In genomic region chr10:83251377-83251776, GRCm38 (mm10) we compare ENCODE assay signal across 10 mouse cellular contexts.
DNase-seq lines count a peak whose midpoint lies in the region; ATAC-seq and TF ChIP-seq lines count a peak whose summit lies in the region.
"Had no signal": no experiment of that assay in that cellular context is flagged by ENCODE, and none has a peak within 500 bp of the region (broad histone marks: within the 10 kb centered on the region; RNA-seq: fewer than 3 reads in every experiment).

No protein-coding gene starts in this region.

- ATAC-seq in hindbrain, embryonic 11.5 days (ENCODE audit: low FRiP score): no peak
- no peak for ATAC-seq in hindbrain, embryonic 12.5 days (ENCODE audit: low FRiP score)
- no peak for ATAC-seq in embryonic facial prominence, embryonic 11.5 days (replicated peaks; ENCODE audit: insufficient number of reproducible peaks, low FRiP score, low TSS enrichment, low read depth)
- no peak for ATAC-seq in hindbrain, embryonic 13.5 days (ENCODE audit: low FRiP score)
- ATAC-seq in heart, embryonic 11.5 days (replicated peaks; ENCODE audit: insufficient number of reproducible peaks, low FRiP score, low TSS enrichment): no peak

- H3K9me3 ChIP-seq in hindbrain, embryonic 11.5 days (ENCODE audit: control insufficient read depth, low read length): no peaks in the 10 kb centered on the region
- H3K9me3 ChIP-seq in hindbrain, embryonic 12.5 days (replicated peaks): no peaks in the 10 kb centered on the region
- no peaks in the 10 kb centered on the region for H3K9me3 ChIP-seq in embryonic facial prominence, embryonic 11.5 days (replicated peaks; ENCODE audit: control insufficient read depth, low read length)
- no peaks in the 10 kb centered on the region for H3K9me3 ChIP-seq in hindbrain, embryonic 13.5 days
- no peaks in the 10 kb centered on the region for H3K9me3 ChIP-seq in heart, embryonic 11.5 days (replicated peaks; ENCODE audit: control insufficient read depth, low read length)
- H3K9me3 ChIP-seq: limb, embryonic 13.5 days had no signal

- no peak overlapping the region for H3K4me2 ChIP-seq in hindbrain, embryonic 11.5 days (replicated peaks; ENCODE audit: low read depth, low read length)
- no peak overlapping the region for H3K4me2 ChIP-seq in hindbrain, embryonic 12.5 days (replicated peaks)
- H3K4me2 ChIP-seq in embryonic facial prominence, embryonic 11.5 days (ENCODE audit: low read depth, low read length): no peak overlapping the region
- H3K4me2 ChIP-seq in hindbrain, embryonic 13.5 days: no peak overlapping the region
- no peak overlapping the region for H3K4me2 ChIP-seq in heart, embryonic 11.5 days
- H3K4me2 ChIP-seq: limb, embryonic 13.5 days had no signal

- H3K36me3 ChIP-seq in hindbrain, embryonic 11.5 days (ENCODE audit: control insufficient read depth, insufficient read depth, low read length): no peaks in the 10 kb centered on the region
- H3K36me3 ChIP-seq in hindbrain, embryonic 12.5 days: no peaks in the 10 kb centered on the region
- H3K36me3 ChIP-seq in testis, adult 2 months (ENCODE audit: control insufficient read depth, insufficient read depth, low read length): no peaks in the 10 kb centered on the region
- no peaks in the 10 kb centered on the region for H3K36me3 ChIP-seq in embryonic facial prominence, embryonic 11.5 days (replicated peaks; ENCODE audit: control insufficient read depth, insufficient read depth, low read depth, low read length)
- peaks cover 5% of the 10 kb centered on the region for H3K36me3 ChIP-seq in hindbrain, embryonic 13.5 days
- no peaks in the 10 kb centered on the region for H3K36me3 ChIP-seq in heart, embryonic 11.5 days (ENCODE audit: control insufficient read depth, insufficient read depth, low read length)
- H3K36me3 ChIP-seq: limb, embryonic 13.5 days had no signal

- WGBS in hindbrain, embryonic 11.5 days: 63% methylated on average over 8 of the region's 8 CpGs
- WGBS in hindbrain, embryonic 12.5 days: 67% methylated on average over 8 of the region's 8 CpGs
- WGBS in embryonic facial prominence, embryonic 11.5 days: 63% methylated on average over 8 of the region's 8 CpGs
- 64% methylated on average over 8 of the region's 8 CpGs for WGBS in hindbrain, embryonic 13.5 days
- WGBS in heart, embryonic 11.5 days (ENCODE audit: insufficient replicate concordance): 63% methylated on average over 8 of the region's 8 CpGs

- no peaks in the 10 kb centered on the region for H3K4me1 ChIP-seq in hindbrain, embryonic 11.5 days (replicated peaks; ENCODE audit: control insufficient read depth, insufficient read depth, low read length)
- H3K4me1 ChIP-seq in hindbrain, embryonic 12.5 days: no peaks in the 10 kb centered on the region
- H3K4me1 ChIP-seq in testis, adult 2 months (ENCODE audit: control insufficient read depth, insufficient read depth, low read length): no peaks in the 10 kb centered on the region
- no peaks in the 10 kb centered on the region for H3K4me1 ChIP-seq in embryonic facial prominence, embryonic 11.5 days (ENCODE audit: control insufficient read depth, insufficient read depth, low read length)
- H3K4me1 ChIP-seq in hindbrain, embryonic 13.5 days (replicated peaks): no peaks in the 10 kb centered on the region; the same call in 1 of the 2 replicates
- H3K4me1 ChIP-seq in heart, embryonic 11.5 days (ENCODE audit: control insufficient read depth, insufficient read depth, low read length): no peaks in the 10 kb centered on the region
- H3K4me1 ChIP-seq: limb, embryonic 13.5 days had no signal

- TF ChIP-seq POLR2A in testis, adult 2 months (IDR thresholded peaks at IDR 0.05; ENCODE audit: control insufficient read depth, low read depth, low read length): no peak

- peak; percentile 36; the same call in 1 of the 2 replicates for TF ChIP-seq CTCF in testis, adult 2 months (IDR thresholded peaks at IDR 0.05; ENCODE audit: control insufficient read depth, insufficient read depth, insufficient replicate concordance, low read depth, low read length)

- no peak overlapping the region for H3K4me3 ChIP-seq in hindbrain, embryonic 11.5 days (ENCODE audit: low read depth, low read length)
- no peak overlapping the region for H3K4me3 ChIP-seq in hindbrain, embryonic 12.5 days
- no peak overlapping the region for H3K4me3 ChIP-seq in testis, adult 2 months (ENCODE audit: control insufficient read depth, low read depth, low read length)
- H3K4me3 ChIP-seq in embryonic facial prominence, embryonic 11.5 days (ENCODE audit: low read depth, low read length): no peak overlapping the region
- no peak overlapping the region for H3K4me3 ChIP-seq in hindbrain, embryonic 13.5 days
- no peak overlapping the region for H3K4me3 ChIP-seq in heart, embryonic 11.5 days (ENCODE audit: low read depth, low read length)
- H3K4me3 ChIP-seq: limb, embryonic 13.5 days had no signal

- H3K27me3 ChIP-seq in hindbrain, embryonic 11.5 days (ENCODE audit: control insufficient read depth, insufficient read depth, low read length): no peaks in the 10 kb centered on the region
- no peaks in the 10 kb centered on the region for H3K27me3 ChIP-seq in hindbrain, embryonic 12.5 days
- H3K27me3 ChIP-seq in testis, adult 2 months (ENCODE audit: control insufficient read depth, insufficient read depth, low read length): no peaks in the 10 kb centered on the region
- H3K27me3 ChIP-seq in embryonic facial prominence, embryonic 11.5 days (ENCODE audit: control insufficient read depth, insufficient read depth, low read length): no peaks in the 10 kb centered on the region
- peaks cover 2% of the 10 kb centered on the region; the same call in 1 of the 2 replicates for H3K27me3 ChIP-seq in hindbrain, embryonic 13.5 days
- H3K27me3 ChIP-seq in heart, embryonic 11.5 days (ENCODE audit: control insufficient read depth, insufficient read depth, low read length): no peaks in the 10 kb centered on the region
- H3K27me3 ChIP-seq: limb, embryonic 13.5 days had no signal

- DNase-seq in hindbrain, embryonic 11.5 days (ENCODE audit: low spot score): peak; percentile 42
- no peak for DNase-seq in testis, postnatal 14 days (ENCODE audit: low spot score)
- DNase-seq in embryonic facial prominence, embryonic 11.5 days (ENCODE audit: low spot score): peak; percentile 35
- DNase-seq in thymus, postnatal 4 days: peak; percentile 70
- DNase-seq: gastrocnemius, postnatal 36 days had no signal

- H3K9ac ChIP-seq in hindbrain, embryonic 11.5 days (ENCODE audit: low read depth, low read length): no peak overlapping the region
- H3K9ac ChIP-seq in hindbrain, embryonic 12.5 days: no peak overlapping the region
- no peak overlapping the region for H3K9ac ChIP-seq in embryonic facial prominence, embryonic 11.5 days (replicated peaks; ENCODE audit: low read length)
- H3K9ac ChIP-seq in hindbrain, embryonic 13.5 days: no peak overlapping the region
- H3K9ac ChIP-seq in heart, embryonic 11.5 days (ENCODE audit: low read depth, low read length): no peak overlapping the region
- H3K9ac ChIP-seq: limb, embryonic 13.5 days had no signal

- H3K27ac ChIP-seq in hindbrain, embryonic 11.5 days (ENCODE audit: low read depth, low read length): no peak overlapping the region
- no peak overlapping the region for H3K27ac ChIP-seq in hindbrain, embryonic 12.5 days
- H3K27ac ChIP-seq in testis, adult 2 months (ENCODE audit: control insufficient read depth, insufficient read depth, low read depth, low read length): no peak overlapping the region
- no peak overlapping the region for H3K27ac ChIP-seq in embryonic facial prominence, embryonic 11.5 days (replicated peaks; ENCODE audit: low read depth, low read length)
- no peak overlapping the region for H3K27ac ChIP-seq in hindbrain, embryonic 13.5 days
- no peak overlapping the region for H3K27ac ChIP-seq in heart, embryonic 11.5 days (ENCODE audit: low read depth, low read length)
- H3K27ac ChIP-seq: limb, embryonic 13.5 days had no signal
